Mouse (Mus musculus) large intestine, adult 2 months (tissue): ENCODE measurements around the gene Lst1. TPM values are rescaled to one million over a fixed set of nuclear protein-coding genes. Genes with fewer than 3 reads are reported as not detected.

Experiments
- DNase-seq: peaks from one replicate; pipeline ENCODE4 v3.0.0-alpha.2; 2012; ENCODE audit warnings: low read depth, low spot score
- WGBS: fragments of 180-500 bp; shearing (Covaris S2); methylation state at CpG from one replicate; pipeline ENCODE4 v1.1.7; 2018; 5-methylcytosine and 5-hydroxymethylcytosine counted together
- polyA plus RNA-seq: library from polyadenylated mRNA; depleted of rRNA; stranded (reverse); fragments of >200 nt; gene quantifications from 2 replicates; pipeline ENCODE4 v1.2.3, GENCODE M21; 2012

Lst1 gene
- polyA plus RNA-seq, 1 experiment, result 32.1 TPM

DNA sequence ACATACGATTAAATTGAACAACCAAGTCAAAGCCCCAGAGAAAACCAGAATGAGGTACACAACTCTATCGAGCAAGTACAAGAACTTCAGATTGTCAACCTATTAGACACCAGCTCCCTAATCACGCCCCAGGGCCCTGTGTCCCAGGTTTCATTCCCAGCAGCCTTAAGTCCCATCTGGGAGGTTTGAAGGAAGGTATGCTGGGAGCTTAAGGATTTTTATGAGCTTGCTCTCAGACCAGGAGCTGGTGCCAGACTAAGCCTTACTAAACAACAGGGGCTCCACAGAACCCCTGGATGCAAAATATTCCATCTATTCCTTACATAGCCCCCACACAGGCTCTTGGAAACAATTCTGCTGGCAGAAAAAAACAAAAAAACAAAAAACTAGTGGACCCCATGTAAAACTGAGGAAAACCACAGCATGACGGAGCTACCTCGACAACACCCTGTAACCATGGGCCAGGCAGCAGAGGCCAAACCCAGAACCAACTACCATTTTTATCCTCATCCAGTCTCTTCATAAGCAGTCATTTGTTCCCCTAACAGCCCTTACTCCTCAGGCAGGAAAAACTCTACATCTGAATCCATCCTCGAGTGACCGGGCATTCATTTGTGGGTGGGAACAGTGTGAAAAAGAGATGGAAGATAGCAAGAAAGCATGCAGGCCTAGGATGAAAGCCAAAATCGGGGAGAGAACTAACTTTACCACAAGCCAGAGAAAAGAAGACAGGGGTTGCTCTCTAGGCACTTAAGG lies 24.7 kb downstream of the Lst1 start:
- DNase-seq, result no peak
- 2% methylated on average over 8 of the region's 8 CpGs for WGBS

DNA sequence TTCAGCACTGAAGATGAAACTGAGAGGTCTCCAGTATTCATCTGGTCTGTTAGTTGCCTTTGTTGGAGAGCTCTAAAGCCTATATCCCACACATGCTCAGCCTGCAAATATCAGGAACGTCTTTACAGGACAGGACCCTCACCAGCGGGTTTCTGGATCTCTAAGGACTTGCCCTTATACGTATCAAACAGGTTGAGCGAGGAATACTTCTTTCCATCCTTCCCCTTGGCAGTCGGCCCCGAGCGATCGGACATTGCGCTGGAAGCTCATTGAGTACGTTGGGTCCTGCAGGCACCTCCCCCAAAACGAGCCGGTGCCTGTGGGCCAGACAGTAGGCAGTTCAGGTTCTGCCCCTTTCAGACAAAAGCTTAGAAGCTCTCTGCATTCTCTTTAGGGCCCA lies 25.5 kb downstream of the Lst1 start:
- no peak for DNase-seq
- WGBS, result 4% methylated on average over 12 of the region's 12 CpGs

DNA sequence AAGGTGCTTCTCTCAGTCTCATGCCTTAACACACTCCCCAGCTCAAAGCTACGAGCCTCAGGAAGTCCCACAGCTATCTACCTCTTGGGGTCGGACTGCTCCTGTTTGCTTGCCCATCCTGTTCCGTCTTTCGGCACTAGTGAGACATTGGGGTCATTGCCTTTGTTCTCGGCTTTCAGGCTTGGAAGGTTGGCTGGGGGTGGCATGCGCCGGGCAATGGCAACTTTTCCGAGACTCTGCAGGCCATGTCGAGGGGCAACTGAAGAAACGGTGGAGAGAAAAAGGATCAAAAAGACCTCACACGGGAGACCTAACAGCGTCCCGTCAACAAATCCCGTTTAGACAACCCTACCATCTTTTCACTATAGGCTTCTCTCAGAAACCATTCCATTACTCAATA lies 26.1 kb downstream of the Lst1 start:
- WGBS, result 61% methylated on average over 14 of the region's 14 CpGs
- DNase-seq, result no peak

DNA sequence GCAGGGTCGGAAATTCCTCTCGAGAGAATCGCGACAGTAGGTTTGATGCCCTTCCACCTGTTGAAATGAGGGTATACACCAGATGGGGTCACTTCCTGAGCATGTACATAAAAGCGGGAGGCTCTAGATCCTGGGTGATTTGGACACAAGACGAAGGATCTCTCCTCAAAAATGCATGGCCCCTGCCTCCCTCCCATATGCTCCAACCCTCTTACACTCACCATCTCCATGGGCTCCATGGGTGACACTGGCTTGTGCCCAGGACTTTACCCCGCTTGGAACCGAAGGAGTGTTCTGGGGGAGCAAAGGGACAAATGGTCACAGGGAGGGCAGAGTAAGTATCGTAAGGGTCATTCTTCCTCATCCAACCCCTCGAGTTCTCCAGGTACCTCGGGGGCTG lies 26.8 kb downstream of the Lst1 start:
- WGBS, result 75% methylated on average over 11 of the region's 11 CpGs
- DNase-seq, result no peak

DNA sequence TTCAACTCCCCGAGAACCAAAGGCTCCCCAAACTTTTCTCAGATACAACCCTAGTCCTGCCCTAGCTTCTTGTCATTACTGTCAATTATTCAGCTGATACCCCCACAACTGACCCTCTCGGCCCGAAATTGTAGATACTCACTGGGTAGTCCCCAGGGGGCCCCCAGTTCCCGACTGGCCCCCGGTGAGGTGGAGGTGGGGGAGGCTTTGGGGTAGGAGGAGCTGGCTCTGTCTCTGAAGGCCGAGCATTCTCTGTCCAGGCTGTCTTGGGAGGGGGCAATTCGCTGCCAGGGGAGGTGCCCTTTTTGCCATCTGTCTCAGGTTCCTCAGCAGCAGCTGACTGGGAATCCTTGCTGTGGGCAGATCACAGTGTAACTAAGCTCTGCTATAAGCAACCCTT lies 28.6 kb downstream of the Lst1 start:
- WGBS, result 88% methylated on average over 7 of the region's 7 CpGs
- DNase-seq, result no peak

DNA sequence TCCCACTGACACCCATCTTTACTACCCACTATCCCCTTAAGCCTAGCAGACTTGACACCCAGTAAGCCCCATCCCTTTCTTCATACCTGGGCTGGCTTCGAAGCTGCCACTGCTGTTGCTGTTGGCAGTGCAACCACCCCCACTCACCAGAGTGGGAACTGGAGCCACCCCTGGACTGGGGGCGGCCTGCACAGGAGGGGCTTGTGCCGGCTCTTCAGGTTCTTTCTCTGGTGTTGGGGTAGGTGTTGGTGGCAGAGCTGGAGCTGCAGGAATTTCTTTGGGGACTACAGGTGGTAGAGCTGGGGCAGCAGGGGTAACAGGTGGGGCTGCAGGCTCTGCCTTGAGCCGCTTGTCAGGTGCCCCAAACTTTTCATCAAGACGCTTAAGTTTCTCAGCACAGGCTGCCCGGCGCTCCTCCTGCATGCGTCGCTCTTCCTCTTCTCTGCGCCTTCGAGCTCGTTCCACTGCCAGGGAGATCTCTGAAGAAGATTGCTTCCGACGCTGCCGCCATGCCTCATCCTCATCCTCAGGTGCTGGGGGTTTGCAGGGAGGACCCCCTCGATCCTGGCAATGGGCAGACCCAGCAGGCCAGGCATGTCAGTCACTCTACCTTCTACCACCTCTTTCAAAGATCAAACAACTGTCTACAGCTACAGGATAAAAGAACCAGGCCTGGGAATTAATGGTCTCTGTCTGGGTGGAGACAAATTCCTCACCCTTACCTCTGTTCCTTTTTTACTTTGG lies 29.2 kb downstream of the Lst1 start:
- no peak for DNase-seq
- WGBS, result 92% methylated on average over 16 of the region's 16 CpGs

DNA sequence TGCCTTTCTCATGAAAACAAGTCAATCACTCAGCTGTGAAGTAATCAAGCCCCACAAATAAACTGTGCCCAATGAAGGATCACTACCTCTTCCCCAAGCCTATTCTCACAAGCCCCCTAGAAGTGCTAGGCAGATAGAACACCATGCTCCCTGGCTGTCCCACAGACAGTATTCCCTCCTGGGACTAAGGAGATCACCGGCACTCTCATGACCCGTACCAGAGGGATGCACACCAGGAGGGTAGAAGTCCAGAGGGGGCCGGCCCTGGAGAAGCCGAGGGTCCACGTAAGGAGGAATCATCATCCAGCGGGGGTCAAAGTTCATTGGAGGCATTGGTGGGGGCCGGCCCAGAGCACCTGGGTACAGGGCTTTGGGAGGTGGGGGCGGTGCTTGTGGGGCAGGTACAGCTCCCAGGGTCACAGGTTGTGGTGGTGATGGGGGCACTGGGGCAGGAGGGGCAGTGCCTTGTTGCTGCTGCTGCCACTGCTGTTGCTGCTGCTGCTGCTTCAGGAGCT lies 30.5 kb downstream of the Lst1 start:
- no peak for DNase-seq
- 92% methylated on average over 8 of the region's 8 CpGs for WGBS

DNA sequence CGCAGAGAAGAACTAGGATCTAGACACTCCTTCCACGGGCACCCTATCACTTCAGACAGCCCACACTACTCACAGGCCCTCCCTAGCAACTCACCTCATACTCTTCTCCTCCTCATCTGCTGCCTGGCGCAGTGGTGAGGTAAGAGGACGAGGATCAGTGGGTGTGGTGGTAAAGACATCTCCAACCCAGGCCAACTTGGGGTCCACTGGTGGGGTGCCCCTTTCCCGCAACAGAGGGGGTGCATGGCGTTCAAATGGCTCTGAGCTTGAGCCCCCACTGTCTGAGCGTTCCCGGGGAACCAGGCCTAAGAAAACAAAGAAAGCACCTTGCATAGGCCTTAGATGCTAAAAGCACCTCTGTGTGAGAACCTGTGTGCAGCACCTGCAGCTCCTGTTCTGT lies 31.0 kb downstream of the Lst1 start:
- WGBS, result 88% methylated on average over 8 of the region's 8 CpGs
- DNase-seq, result no peak

DNA sequence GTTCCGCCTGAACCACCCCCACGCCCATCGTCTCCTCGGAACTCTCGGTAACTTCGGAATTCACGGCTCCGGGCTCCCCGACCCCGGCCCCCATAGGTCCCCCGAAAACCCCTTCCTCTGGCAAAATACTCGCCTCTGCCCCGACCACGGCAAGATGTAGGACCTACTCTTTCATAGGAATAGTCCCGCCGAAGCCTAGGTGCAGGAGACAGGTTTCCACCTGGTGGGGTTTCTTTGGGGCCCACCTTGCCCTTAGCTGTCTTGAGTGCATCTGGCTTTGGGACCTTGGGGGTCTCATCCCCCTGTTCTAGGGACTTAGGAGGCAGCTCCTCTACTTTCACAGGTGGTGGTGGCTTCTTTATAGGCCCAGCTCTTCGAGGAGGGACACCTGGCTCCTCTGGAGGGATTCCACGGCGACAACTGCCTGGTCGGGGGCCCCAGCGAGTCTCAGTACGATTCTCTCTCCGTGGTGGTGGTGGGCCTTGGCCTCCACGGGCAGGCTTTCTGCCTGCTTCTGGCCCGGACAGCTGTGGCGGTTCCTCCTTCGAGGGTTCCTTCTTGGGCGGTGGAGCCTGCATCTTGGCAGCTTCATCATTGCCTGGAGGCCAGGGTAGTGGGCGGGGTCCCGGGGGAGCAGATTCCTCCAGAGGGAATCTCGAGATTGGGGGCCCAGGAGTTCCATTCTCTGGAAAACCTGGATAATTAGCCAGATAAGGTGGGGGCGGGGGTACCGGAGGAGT lies 31.6 kb downstream of the Lst1 start:
- 86% methylated on average over 33 of the region's 33 CpGs for WGBS
- no peak for DNase-seq

DNA sequence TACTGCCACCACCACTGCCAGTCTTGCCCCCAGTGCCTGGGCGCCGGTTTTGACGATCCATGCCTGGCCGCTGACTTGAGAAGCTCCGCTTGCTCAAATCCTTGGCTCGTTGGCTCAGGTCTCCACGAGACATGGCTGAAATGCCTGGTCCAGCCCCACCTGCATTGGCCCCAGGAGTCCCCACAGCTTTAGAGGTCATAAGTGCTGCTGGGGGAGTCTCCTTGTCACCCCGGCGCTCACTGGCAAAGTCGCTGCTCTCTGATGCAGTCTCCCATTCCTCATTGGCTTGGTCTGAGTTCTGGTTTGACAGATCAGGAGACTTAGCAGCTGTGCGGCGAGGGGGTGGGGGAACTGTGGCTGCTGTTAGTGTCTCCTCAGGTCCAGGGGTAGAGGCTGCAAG lies 32.8 kb downstream of the Lst1 start:
- 88% methylated on average over 12 of the region's 12 CpGs for WGBS
- DNase-seq, result no peak

DNA sequence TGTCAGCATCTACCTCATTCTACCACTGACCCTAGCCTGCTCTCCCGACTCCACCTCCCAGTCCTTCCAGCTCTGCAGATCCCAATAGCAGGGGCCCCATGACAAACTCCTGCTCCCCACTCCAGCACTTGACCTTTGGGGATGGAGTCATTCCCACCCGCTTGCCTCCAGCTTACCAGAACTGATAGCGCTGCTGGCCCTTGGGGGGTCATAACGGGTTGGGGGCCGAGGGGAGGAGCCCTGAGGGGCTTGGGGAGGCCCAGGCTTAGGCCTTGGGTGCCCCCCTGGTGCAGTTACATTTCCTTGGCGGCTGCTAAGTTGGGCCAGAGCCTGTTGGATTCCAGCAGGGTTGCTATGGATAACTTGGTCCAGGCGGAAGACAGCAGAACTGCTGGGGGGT lies 33.6 kb downstream of the Lst1 start:
- 87% methylated on average over 7 of the region's 7 CpGs for WGBS
- no peak for DNase-seq

DNA sequence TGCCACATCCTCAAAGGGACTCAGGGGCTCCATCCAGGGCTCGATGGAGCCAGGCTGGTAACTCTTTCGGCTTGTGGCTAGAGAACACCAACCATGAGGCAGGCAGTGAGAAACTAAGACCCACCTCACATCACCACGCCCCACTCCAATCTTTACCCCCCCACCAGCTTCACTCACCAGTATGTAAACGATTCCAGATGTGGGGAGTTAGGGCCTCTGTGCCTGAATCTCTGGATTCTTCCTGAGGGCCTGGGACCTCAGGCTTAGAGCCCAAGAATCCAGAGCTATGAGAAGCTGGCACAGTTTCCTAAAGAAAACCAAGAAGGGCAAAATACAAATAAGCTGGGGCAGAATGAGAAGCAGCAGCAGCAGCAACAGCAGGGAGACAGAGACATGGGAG lies 34.3 kb downstream of the Lst1 start:
- no peak for DNase-seq
- WGBS, result 72% methylated on average over 4 of the region's 4 CpGs

DNA sequence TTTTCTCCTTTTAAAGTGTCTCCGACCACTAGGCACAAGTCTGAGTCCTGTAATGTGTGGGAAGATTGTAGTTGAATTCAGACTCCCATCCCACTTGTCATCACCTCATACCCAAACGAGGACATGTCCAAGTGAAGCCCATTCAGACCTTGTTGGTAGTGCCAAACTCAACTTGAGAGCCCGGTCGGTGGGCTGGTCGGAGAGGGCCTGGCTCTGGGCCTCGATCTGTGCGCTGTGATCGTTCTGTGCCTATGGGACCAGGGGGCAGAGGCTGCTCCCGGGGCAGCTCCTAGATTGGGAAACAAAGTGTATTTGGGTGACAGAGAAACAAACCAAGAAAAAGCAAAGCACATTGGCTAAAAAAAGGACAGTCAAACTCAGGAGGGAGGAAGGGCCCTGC lies 35.2 kb downstream of the Lst1 start:
- 84% methylated on average over 9 of the region's 9 CpGs for WGBS
- no peak for DNase-seq

DNA sequence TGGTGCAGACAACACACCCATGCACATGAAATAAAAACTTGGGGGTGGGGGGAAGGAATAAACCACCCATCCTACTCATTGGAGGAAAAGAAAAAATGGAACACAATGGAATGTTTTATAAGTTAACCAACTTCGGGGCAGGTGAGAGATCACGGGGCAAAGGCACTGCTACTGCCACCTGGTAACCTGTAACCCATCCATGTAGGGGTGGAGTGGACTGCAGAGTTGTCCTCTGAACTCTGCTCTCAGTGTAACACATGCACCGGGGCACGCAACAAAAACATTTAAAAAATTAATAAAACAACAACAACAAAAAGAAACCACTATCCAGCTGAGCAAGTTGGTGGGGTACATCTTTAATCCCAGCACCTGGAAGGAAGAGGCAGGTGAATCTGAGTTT lies 36.1 kb downstream of the Lst1 start:
- DNase-seq, result no peak

DNA sequence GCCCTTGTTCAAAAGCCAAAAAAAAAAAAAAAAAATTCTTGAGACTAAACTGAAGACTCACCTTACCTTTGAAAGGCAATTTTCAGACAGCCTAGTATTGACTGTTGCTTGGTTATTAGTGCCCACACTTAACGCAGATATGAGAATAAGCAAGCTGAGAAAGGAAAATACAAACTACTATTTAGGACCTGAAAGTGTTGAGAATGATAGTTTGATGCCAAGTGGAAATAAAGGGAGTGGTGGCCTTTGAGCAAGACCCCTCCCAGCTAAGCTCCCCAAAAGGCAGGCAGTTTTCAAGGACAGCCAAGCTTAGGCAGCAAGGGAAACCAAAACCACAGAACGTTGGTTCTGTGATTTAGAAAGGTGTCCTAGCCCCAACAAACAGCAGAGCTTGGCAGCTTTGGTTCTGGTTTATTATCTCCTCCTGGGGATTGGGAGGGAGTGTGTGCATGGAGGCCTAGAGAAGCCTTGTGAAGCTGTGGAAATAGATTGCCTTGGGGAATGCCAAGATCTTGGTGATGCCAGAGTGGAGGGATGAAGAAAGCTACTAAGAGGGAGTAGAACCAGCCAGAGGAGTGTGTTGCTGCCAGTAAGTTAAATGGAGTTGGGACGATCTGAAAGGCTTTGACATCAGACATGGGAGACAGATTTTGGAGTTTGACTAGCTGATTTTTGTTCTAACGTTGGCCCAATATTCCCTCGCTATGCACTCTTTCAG lies 40.2 kb downstream of the Lst1 start:
- no peak for DNase-seq

More for the DNA sequence above, 36.1 kb downstream of the Lst1 start:
- WGBS, result 77% methylated on average over 4 of the region's 4 CpGs

DNA sequence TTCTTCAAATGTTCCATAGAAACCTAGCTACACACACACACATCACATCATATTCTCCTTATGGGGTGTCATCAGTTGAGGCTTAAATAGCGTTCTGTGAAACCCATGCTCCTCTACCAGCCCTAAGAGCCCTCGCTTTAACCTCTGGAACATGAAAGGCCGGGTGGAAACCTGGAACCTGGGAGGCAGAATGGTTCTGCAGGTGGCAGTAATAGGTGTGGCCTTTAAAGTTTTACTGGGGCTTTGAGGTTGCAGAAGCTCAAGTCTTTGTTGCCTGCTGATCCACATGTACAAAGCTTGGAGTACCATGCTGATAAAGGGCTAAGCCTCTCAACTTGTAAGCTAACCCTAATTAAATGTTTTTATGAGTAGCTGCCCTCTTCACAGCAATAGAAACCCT lies 40.9 kb downstream of the Lst1 start:
- no peak for DNase-seq

More for the DNA sequence above, 40.2 kb downstream of the Lst1 start:
- WGBS, result 47% methylated on average over 5 of the region's 5 CpGs

DNA sequence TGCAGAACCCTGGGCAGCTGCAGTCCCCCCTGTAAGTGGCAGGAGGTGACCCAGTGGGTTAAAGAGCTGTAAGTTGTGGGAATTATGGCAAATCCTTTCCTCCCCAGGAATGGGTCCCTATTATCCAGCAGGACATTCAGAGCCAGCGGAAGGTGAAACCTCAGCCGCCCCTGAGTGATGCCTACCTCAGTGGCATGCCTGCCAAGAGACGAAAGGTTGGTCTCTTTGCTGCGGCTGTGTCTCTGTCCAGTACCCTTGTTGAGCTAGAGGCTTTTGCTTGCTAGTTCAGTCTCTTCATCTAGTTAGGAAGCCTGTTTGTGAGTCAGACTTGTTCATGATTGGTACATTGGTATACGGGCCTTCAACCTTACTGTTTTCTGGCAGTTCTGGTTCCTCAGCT lies 42.1 kb downstream of the Lst1 start:
- 80% methylated on average over 5 of the region's 5 CpGs for WGBS
- DNase-seq, result no peak

More for the DNA sequence above, 40.9 kb downstream of the Lst1 start:
- 38% methylated on average over 3 of the region's 3 CpGs for WGBS

DNA sequence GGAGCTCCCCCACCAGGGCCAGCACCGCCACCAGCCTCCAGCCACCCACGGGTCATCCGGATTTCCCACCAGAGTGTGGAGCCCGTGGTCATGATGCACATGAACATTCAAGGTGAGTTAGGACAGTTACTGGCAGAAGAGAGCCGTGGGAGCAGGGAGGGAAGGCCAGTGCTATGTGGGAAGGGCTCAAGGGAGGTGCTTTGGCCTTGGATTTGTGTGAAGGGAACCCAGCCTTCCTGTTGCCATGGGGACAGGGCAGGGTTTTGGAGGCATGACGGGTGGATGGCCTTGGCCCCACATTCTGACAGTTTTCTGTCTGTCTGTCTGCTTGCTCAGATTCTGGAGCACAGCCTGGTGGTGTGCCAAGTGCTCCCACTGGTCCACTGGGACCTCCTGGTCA lies 46.3 kb downstream of the Lst1 start:
- 76% methylated on average over 6 of the region's 6 CpGs for WGBS
- DNase-seq, result no peak

DNA sequence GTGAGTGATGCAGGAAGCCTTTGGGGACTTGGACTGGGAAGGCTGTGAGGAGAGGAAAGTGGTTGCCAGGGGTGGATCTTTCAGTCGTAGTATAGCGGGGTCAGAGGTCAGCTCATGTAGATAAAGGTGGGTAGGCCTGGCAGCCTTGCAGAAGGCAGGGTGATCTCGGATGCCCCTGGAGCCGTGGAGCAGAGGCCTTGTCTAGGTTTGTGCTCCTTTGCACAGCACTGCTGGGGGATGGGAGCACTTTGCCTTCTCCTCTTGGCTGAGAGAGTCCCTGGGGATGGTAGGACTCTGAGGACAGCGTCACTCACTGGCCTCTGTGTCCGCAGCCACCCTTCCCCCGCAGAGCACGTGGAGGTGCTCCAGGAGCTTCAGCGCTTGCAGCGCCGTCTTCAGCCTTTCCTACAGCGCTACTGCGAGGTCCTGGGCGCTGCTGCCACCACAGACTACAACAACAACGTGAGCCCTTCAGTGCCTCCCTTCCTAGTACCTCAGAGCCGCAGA lies 47.7 kb downstream of the Lst1 start:
- 77% methylated on average over 16 of the region's 16 CpGs for WGBS
- DNase-seq, result no peak

DNA sequence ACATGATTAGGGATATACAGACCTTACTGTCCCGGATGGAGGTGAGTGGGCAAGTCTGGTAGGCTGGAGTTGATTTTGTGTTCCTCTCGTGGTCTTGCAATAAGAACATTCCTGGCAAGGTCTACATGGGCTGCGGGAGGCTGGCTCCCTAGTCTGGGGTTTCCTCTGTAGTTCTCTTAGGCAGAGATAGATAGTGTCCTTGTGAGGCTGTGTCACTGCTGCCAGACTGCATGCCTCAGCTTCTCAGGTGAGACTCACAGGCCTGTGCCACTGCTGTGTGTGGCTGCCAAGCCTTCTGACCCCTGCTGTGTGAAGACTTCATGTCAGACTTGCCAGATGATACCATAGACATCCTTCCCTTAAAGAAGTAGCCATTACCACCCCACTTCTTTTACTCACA lies 49.0 kb downstream of the Lst1 start:
- 90% methylated on average over 3 of the region's 3 CpGs for WGBS
- DNase-seq, result no peak
